Mouse (Mus musculus): ENCODE measurements around the gene Dcaf15. TPM values are rescaled to one million over a fixed set of nuclear protein-coding genes. Genes with fewer than 3 reads are reported as not detected.
A peak's percentile ranks its signal among the peaks of the same experiment; 100 is the strongest.

Gene Dcaf15
- polyA plus RNA-seq, 1 experiment from 2014 or later, result 19.9 TPM

DNA sequence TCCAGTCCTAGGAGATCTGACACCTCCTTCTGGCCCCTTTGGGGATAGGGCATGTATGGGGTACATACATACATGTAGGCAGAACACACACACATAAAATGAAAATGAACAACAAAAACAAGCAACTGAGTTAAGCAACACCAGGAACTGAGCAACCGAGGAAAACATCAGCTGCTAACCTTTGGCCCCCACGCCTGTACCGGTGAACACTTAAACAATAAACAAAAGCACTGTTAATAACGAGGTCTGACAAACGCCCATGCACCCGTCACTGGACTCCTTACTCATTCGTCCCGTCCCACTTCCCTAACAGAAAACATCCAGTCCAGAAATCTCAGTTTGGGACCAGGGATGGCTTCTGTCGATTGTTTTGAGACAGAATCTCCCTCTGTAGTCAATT is 15.3 kb downstream of the Dcaf15 start:
- Histone ChIP-seq H3K4me3 (replicated peaks; ENCODE audit: low read depth, low read length) (no peak overlapping the region), H3K9me3 (ENCODE audit: control insufficient read depth, low read length) (no peaks in the 10 kb centered on the region), H3K36me3 (ENCODE audit: control insufficient read depth, insufficient read depth, low read length) (peaks cover 91% of the 10 kb centered on the region), H3K9ac (replicated peaks; ENCODE audit: low read length) (no peak overlapping the region), H3K27ac (replicated peaks; ENCODE audit: low read depth, low read length) (no peak overlapping the region), H3K4me2 (ENCODE audit: low read length) (no peak overlapping the region), H3K4me1 (ENCODE audit: control insufficient read depth, insufficient read depth, low read length) (no peaks in the 10 kb centered on the region), H3K27me3 (ENCODE audit: control insufficient read depth, insufficient read depth, low read length) (no peaks in the 10 kb centered on the region)
- no peak for ATAC-seq (ENCODE audit: low FRiP score, low TSS enrichment)
- WGBS, result 90% methylated on average over 9 of the region's 9 CpGs
- no peak for DNase-seq

- Histone ChIP-seq H3K9me3 (ENCODE audit: control insufficient read depth, low read length) (no peaks in the 10 kb centered on the region), H3K9ac (replicated peaks; ENCODE audit: low read length) (no peak overlapping the region), H3K36me3 (ENCODE audit: control insufficient read depth, insufficient read depth, low read length) (peaks cover 93% of the 10 kb centered on the region), H3K4me1 (ENCODE audit: control insufficient read depth, insufficient read depth, low read length) (no peaks in the 10 kb centered on the region), H3K27ac (replicated peaks; ENCODE audit: low read depth, low read length) (no peak overlapping the region), H3K4me3 (replicated peaks; ENCODE audit: low read depth, low read length) (no peak overlapping the region), H3K4me2 (ENCODE audit: low read length) (no peak overlapping the region), H3K27me3 (ENCODE audit: control insufficient read depth, insufficient read depth, low read length) (no peaks in the 10 kb centered on the region)
- ATAC-seq (ENCODE audit: low FRiP score, low TSS enrichment), result no peak
- no peak for DNase-seq
- 97% methylated on average over 14 of the region's 14 CpGs for WGBS
Measured at GRCm38 (mm10) chr8:84087821-84088220, 16.7 kb downstream of the Dcaf15 start.

GRCm38 (mm10) chr8:84087156-84087555 is 17.4 kb downstream of the Dcaf15 start:
- Histone ChIP-seq H3K9me3 (ENCODE audit: control insufficient read depth, low read length) (no peaks in the 10 kb centered on the region), H3K4me1 (ENCODE audit: control insufficient read depth, insufficient read depth, low read length) (no peaks in the 10 kb centered on the region), H3K4me2 (ENCODE audit: low read length) (no peak overlapping the region), H3K36me3 (ENCODE audit: control insufficient read depth, insufficient read depth, low read length) (peaks cover 93% of the 10 kb centered on the region), H3K9ac (replicated peaks; ENCODE audit: low read length) (no peak overlapping the region), H3K27ac (replicated peaks; ENCODE audit: low read depth, low read length) (no peak overlapping the region), H3K4me3 (replicated peaks; ENCODE audit: low read depth, low read length) (no peak overlapping the region), H3K27me3 (ENCODE audit: control insufficient read depth, insufficient read depth, low read length) (no peaks in the 10 kb centered on the region)
- 92% methylated on average over 7 of the region's 7 CpGs for WGBS
- no peak for ATAC-seq (ENCODE audit: low FRiP score, low TSS enrichment)
- DNase-seq, result no peak

- H3K27me3 ChIP-seq (ENCODE audit: control insufficient read depth, insufficient read depth, low read length), result no peaks in the 10 kb centered on the region
- peaks cover 92% of the 10 kb centered on the region for H3K36me3 ChIP-seq (ENCODE audit: control insufficient read depth, insufficient read depth, low read length)
- H3K9me3 ChIP-seq (ENCODE audit: control insufficient read depth, low read length), result no peaks in the 10 kb centered on the region
- H3K27ac ChIP-seq (replicated peaks; ENCODE audit: low read depth, low read length), result no peak overlapping the region
- no peak overlapping the region for H3K4me2 ChIP-seq (ENCODE audit: low read length)
- 29% methylated on average over 42 of the region's 42 CpGs for WGBS
- H3K4me3 ChIP-seq (replicated peaks; ENCODE audit: low read depth, low read length), result no peak overlapping the region
- ATAC-seq (ENCODE audit: low FRiP score, low TSS enrichment), result no peak
- H3K9ac ChIP-seq (replicated peaks; ENCODE audit: low read length), result no peak overlapping the region
- no peak for DNase-seq
- H3K4me1 ChIP-seq (ENCODE audit: control insufficient read depth, insufficient read depth, low read length), result no peaks in the 10 kb centered on the region
Measured at GRCm38 (mm10) chr8:84084341-84085115, 20.0 kb downstream of the Dcaf15 start.

GRCm38 (mm10) chr8:84083829-84084241 is 20.7 kb downstream of the Dcaf15 start:
- no peak for ATAC-seq (ENCODE audit: low FRiP score, low TSS enrichment)
- no peaks in the 10 kb centered on the region for H3K27me3 ChIP-seq (ENCODE audit: control insufficient read depth, insufficient read depth, low read length)
- peaks cover 90% of the 10 kb centered on the region for H3K36me3 ChIP-seq (ENCODE audit: control insufficient read depth, insufficient read depth, low read length)
- WGBS, result 13% methylated on average over 8 of the region's 8 CpGs
- H3K4me1 ChIP-seq (ENCODE audit: control insufficient read depth, insufficient read depth, low read length), result no peaks in the 10 kb centered on the region
- H3K9ac ChIP-seq (replicated peaks; ENCODE audit: low read length), result no peak overlapping the region
- H3K9me3 ChIP-seq (ENCODE audit: control insufficient read depth, low read length), result no peaks in the 10 kb centered on the region
- H3K4me2 ChIP-seq (ENCODE audit: low read length), result no peak overlapping the region
- no peak overlapping the region for H3K27ac ChIP-seq (replicated peaks; ENCODE audit: low read depth, low read length)
- H3K4me3 ChIP-seq (replicated peaks; ENCODE audit: low read depth, low read length), result no peak overlapping the region
- peak; percentile 53 for DNase-seq

- no peak for DNase-seq
Measured at GRCm38 (mm10) chr8:84079206-84079605, 25.4 kb downstream of the Dcaf15 start.

DNA sequence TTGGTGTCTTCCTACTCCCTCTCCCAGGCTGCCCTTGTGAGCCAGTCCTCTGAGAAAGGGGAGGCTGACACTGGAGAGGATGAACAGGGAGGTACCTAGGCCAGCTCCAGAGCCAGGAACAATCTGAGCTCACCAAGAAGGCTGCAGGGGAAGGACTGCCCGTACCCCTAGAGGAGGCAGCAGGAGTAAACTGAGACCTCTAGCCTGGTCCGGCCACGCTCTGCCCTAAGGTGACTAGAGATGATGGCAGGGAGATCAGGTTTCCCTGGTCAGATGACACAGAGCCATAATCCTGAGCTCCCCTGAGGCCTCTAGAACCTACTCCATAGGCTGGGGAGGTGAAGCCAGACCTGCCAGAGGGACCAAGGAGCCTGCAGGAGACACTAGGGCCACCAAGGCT is 27.7 kb downstream of the Dcaf15 start:
- Histone ChIP-seq H3K4me1 (ENCODE audit: control insufficient read depth, insufficient read depth, low read length) (peaks cover 11% of the 10 kb centered on the region), H3K9ac (replicated peaks; ENCODE audit: low read length) (no peak overlapping the region), H3K27me3 (ENCODE audit: control insufficient read depth, insufficient read depth, low read length) (no peaks in the 10 kb centered on the region), H3K9me3 (ENCODE audit: control insufficient read depth, low read length) (no peaks in the 10 kb centered on the region), H3K4me3 (replicated peaks; ENCODE audit: low read depth, low read length) (no peak overlapping the region), H3K36me3 (ENCODE audit: control insufficient read depth, insufficient read depth, low read length) (peaks cover 62% of the 10 kb centered on the region), H3K27ac (replicated peaks; ENCODE audit: low read depth, low read length) (no peak overlapping the region), H3K4me2 (ENCODE audit: low read length) (no peak overlapping the region)
- ATAC-seq (ENCODE audit: low FRiP score, low TSS enrichment), result no peak
- WGBS, result 91% methylated on average over 3 of the region's 3 CpGs
- DNase-seq, result no peak

More at GRCm38 (mm10) chr8:84079206-84079605, 25.4 kb downstream of the Dcaf15 start:
- peaks cover 85% of the 10 kb centered on the region for H3K36me3 ChIP-seq (ENCODE audit: control insufficient read depth, insufficient read depth, low read length)
- no peak overlapping the region for H3K27ac ChIP-seq (replicated peaks; ENCODE audit: low read depth, low read length)
- H3K4me3 ChIP-seq (replicated peaks; ENCODE audit: low read depth, low read length), result no peak overlapping the region
- no peaks in the 10 kb centered on the region for H3K27me3 ChIP-seq (ENCODE audit: control insufficient read depth, insufficient read depth, low read length)
- 88% methylated on average over 5 of the region's 5 CpGs for WGBS
- H3K4me2 ChIP-seq (ENCODE audit: low read length), result no peak overlapping the region
- H3K9me3 ChIP-seq (ENCODE audit: control insufficient read depth, low read length), result no peaks in the 10 kb centered on the region
- no peaks in the 10 kb centered on the region for H3K4me1 ChIP-seq (ENCODE audit: control insufficient read depth, insufficient read depth, low read length)
- no peak for ATAC-seq (ENCODE audit: low FRiP score, low TSS enrichment)
- no peak overlapping the region for H3K9ac ChIP-seq (replicated peaks; ENCODE audit: low read length)

- Histone ChIP-seq H3K4me3 (replicated peaks; ENCODE audit: low read depth, low read length) (no peak overlapping the region), H3K27ac (replicated peaks; ENCODE audit: low read depth, low read length) (no peak overlapping the region), H3K9ac (replicated peaks; ENCODE audit: low read length) (no peak overlapping the region), H3K4me2 (ENCODE audit: low read length) (no peak overlapping the region), H3K36me3 (ENCODE audit: control insufficient read depth, insufficient read depth, low read length) (peaks cover 59% of the 10 kb centered on the region), H3K4me1 (ENCODE audit: control insufficient read depth, insufficient read depth, low read length) (peaks cover 11% of the 10 kb centered on the region), H3K9me3 (ENCODE audit: control insufficient read depth, low read length) (no peaks in the 10 kb centered on the region), H3K27me3 (ENCODE audit: control insufficient read depth, insufficient read depth, low read length) (no peaks in the 10 kb centered on the region)
- no peak for ATAC-seq (ENCODE audit: low FRiP score, low TSS enrichment)
- no peak for DNase-seq
- WGBS, result 92% methylated on average over 1 of the region's 1 CpGs
Measured at GRCm38 (mm10) chr8:84076412-84076811, 28.2 kb downstream of the Dcaf15 start.

Measured in midbrain, embryonic 14.5 days (tissue).